Mouse (Mus musculus): ENCODE results near the gene Bpifb1. TPM values are rescaled to one million over a fixed set of nuclear protein-coding genes. Genes with fewer than 3 reads are reported as not detected.
"Not testable (repeated sequence)": the region's sequence is repeated elsewhere in the genome, so short reads cannot be mapped to it uniquely, and the experiment has no call there.

The Bpifb1 gene
- total RNA-seq, 2 experiments from 2014 or later = 9.4 TPM; not detected in 1

DNA sequence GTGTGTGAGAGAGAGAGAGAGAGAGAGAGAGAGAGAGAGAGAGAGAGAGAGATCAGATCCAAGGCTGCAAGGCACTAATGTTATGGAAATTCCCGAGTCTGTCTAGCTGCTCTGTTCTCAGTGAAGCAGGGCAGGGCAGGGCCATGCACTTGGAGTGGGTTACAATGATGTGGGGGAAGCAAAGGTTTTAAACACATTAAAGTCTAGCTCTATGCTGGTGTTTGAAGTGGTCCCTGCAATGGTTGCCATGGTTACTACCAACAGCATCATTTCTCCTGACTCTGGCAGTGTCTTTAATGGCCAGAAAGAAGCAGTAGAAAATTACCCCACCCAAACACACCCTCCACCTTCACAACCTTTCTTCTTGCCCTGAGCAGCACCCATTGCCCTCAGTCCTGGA is 20.5 kb downstream of the Bpifb1 start:
- no peak for DNase-seq

DNA sequence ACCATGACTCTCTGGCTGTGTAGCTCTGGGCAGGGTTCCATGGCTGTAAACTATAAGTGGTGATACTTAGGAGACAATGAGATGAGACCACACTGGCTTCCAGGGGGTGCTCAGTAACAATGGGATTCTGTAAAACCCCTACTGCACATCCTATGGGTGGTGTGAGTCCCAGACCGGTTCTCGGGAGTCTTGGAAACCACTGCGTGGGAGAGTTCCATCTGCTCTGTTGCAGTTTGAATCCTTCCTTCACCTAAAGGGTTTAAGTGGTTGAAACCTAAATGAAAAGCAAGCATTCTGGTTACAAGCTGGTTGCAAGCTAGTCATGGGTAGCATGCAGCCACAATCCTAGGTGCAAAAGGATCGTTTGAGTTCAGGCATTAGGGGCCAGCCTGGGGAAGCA is 21.3 kb downstream of the Bpifb1 start:
- DNase-seq = no peak

DNA sequence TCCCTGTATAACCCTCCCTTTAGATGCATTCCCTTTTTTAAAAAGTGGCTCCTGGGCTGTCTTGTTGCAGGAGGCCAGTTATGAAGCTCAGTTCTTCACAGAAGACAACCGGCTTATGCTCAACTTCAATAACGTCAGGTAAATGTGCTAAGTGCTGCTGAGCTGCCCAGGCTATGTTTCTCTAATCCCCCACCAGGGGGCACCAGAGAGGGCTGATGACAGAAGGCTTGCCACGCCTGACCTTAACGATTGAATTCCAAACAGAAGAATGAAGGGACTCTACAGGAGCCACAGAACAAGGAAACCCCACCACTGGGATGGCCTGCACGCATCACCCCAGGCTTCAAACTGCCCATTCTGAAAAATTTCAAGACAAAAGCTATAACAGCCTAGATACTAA is 24.6 kb downstream of the Bpifb1 start:
- peak; percentile 37 to 81 for DNase-seq

DNA sequence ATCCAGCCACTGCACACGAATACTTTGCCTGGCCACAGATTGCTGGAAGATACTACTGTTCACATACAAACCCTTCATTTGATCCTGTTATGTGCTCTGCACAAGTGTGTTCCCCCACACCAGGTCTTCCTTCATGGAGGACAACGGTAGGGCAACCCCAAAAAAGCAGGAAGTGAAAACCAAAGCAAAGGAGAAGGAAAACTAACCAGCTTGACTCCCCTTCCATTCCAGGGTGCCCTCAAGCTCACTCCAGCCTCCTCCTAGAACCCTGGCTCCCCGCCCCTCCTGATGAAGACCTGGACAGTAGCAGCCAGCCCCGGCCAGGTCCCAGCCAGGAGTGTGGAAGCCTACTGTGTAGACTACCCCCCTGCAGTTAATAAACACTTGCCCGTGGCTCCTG is 29.3 kb downstream of the Bpifb1 start:
- no peak for DNase-seq

DNA sequence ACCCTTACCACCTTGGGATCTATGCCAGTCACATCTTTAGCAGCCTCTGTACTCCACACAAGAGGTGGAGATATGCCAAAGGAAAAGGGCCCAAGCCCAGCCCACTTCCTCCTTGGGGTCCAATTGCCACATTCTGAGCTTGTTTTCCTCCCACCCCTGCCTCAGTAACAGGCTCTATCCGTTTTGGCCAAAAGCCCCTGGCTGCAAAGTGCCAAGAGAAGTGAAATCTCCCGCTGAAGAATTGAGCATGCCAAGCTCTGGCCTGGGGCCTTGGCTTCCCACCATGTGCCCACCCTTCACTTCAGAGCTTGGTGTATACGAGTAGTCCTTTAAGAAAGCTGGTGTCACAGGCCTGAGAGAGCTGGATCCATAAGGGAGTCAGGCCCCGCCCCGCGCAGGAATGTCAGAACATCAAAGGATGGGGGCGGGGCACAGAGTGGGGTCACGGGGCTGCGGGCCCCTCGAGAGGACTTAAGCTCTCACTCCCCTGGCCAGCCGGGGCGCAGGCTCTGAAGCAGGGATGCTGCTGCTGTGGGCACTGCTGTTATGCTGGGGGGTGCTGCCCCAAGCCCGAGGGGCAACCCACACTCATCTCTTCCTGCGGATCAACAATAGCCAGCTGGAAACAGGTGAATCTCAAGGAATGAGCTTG is 32.8 kb downstream of the Bpifb1 start, which contains the start of gene Bpifb5:
Bpifb5 (plus strand) TSS at position 478 of the 652 bp plus-strand sequence.
- DNase-seq = peak; percentile 26 to 38

DNA sequence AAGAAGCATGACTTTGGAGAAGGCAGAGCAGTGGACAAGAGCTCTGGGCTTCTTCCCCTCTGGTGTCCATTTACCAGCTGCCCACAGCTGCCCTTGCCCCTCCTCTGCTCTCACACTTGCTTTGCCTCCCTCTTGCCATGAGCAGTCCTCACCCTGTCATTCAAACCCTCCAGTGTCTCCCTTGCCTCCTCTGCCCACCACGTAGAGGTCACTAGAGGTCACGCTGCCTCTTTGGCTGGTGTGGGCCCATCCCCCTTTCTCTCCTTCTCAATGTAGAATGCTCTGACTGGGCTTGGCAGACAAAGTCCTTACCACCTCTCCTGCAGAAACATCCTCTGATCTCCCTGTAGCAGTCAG is 33.3 kb downstream of the Bpifb1 start:
- DNase-seq = no peak

DNA sequence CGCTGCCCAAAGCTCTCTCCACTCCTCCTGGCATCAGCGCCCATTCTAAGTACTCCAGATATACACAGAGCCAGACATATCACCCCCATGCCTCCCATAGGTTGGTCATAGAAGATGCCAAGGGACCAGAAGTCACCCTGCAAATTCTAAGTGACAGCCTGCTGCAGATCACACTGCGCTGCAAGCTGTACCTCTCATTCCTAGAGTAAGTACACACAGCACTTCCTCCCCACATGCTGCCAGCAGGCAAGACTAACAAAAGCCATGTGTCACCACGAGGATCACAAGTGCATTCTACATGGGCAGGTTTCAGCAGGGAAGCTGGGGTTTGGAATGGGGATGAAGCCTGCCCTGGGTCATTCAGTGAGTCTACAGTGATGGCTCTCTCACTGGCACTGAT is 36.4 kb downstream of the Bpifb1 start:
- DNase-seq = no peak

DNA sequence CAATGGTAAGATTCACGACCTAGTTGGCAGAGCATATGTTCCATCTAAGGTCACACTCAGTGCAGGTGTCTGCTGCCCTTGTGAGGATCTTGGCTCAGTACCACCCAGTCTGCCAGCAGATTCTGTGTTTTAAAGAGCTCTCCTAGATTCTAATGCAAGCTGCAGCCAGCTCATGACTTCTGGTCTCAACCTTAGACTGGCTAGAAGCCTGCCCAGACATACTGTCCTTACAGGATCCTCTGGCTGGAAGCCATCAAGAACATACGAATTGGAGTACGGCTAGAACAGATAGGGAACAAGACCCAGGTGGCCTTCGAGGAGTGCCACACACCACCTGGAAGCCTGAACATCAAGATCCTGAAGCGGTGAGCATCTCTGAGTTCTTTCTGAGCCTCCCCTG is 37.2 kb downstream of the Bpifb1 start:
- no peak for DNase-seq

DNA sequence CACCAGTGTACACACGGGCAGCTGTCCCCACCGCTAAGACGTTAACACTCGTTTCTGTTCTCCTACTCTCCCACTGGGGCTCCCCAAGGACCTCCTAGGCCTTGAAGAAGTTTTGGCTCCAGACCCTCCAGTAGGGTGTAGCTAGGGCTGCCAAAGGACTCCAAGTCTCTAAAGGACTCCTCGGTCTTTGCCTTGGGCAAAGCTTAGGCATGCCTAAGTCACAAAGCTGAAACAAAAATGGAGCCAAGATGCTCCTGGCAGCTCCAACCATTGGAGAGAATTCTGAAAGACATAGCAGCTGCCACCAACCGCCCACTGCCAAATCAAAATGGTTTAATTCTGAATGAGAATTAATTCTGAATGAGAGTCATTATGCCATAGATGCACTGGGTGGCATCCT is 42.8 kb downstream of the Bpifb1 start:
- DNase-seq = no peak

DNA sequence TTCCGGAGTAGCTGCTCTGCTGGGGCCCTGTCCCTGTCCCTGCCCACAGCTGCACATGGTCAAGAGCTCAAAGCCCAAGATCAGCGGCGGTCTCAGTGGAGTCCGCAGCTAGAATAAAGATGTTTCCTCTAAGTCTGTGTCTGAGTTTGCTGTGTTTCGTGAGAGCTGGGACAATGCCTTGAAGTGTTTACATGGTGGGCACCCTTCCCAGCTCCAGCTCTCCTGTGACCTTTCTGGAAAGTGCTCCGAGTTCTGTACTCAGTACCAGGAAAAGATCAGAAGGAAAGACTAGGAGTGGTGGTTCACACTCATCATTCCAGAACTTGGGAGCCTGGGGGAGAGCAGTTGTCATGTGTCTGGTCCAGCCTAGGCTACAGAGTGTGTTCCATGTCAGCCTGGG is 50.2 kb downstream of the Bpifb1 start:
- no peak for DNase-seq

DNA sequence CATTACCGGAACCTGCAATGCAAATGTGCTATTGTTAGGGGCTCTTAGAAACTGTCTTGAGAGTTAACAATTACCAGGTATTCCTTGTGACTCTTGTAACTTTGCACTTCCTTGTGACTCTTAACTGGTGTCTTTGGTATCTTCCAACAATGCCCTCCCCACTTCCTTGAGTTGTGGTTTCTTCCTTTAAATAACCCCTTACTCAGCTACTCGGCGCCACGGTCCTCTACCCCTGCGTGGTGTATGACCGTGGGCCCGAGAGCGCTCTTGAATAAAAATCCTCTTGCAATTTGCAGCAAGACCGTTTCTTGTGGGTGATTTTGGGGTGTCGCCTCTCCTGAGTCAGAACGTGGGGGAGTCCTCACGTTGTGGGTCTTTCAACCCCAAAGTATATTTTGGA is 52.1 kb downstream of the Bpifb1 start:
- DNase-seq = not testable (repeated sequence)

DNA sequence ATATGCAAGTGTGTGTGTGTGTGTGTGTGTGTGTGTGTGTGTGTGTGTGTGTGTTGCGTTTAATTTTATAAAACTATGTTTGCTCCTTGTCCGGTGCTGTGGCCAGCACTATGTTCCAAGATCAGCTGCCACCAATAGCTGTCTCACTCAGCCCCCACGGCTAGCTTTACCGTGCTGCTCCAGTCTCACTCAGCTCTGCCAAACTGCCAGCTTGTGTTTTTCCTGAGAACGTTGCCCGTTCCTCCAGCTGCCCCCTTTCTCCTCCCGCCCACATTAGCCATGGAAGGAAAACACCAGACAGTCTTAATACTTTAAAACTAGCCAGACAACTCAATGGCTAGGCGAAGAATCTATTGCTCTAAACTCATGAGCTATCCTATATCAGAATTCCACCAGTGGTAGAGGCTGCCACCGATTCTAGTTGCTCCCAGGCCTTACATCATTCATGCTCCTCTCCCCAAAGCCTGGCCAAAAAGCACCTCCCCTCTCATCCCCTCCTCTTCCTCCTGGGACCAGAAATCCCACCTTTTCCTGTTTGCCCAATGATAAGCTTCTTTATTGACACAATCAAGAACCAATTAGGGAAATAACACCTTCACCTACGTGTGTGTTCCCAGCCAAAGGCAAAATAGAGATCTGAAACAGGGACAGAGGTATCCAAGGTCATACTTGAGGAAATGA is 52.9 kb downstream of the Bpifb1 start:
- no peak for DNase-seq

DNA sequence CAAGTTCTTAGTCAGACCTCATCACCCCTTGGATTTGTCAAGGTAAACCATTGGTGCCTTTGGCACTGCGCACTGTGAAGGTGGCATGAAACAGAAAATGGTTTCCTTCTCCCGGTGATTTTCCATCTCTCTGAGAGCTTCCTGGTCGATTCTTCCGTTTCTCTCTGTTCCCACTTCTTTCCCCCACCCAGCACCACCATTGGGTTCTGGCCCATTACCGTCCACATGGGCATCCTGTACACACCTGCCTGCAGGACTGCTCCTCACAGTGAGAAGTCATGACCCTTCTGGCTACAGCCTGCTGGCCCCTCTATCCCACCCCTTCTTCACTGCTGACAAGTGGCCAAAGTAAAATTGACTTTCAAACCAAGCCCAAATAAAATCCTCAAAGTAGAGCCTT is 54.7 kb downstream of the Bpifb1 start:
- no peak for DNase-seq

DNA sequence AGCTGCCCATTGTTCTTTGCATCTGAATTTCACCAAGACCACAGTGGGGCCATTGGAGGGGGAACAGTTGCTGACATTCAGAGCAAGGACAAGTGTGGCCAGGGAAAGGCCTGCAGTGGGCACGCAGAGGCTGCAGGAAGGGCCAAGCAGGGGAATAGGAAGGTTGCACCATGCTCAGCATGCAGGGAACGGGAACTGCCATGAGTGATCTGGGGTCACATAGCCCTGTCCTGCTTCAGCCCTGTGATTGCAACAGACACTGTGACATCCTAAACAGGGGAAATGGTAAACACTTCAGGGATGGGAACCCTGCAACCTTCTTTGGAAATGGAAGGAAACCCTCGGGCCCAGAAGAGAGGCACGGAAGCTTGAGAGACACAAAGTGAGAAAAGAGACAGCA is 64.6 kb downstream of the Bpifb1 start:
- DNase-seq = not testable (repeated sequence)

DNA sequence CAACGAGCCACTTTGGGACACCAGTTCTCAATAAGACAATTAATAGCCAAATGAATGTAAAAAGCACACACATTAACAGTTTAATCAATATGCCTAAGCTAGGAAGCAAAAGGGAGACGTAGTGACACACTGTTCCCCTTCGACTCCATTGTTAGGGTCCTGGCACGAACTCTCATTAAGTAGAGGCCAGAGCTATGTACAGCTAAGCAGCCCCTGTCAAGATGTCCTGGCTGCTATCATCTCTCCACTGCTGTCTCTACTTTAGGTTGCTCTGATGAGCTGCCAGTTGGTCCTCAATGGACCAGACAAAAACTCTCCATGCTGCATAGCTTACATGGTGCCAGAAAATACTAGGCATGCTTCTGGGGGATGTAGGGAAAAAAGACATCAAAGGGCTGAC is 65.2 kb downstream of the Bpifb1 start:
- no peak for DNase-seq

DNA sequence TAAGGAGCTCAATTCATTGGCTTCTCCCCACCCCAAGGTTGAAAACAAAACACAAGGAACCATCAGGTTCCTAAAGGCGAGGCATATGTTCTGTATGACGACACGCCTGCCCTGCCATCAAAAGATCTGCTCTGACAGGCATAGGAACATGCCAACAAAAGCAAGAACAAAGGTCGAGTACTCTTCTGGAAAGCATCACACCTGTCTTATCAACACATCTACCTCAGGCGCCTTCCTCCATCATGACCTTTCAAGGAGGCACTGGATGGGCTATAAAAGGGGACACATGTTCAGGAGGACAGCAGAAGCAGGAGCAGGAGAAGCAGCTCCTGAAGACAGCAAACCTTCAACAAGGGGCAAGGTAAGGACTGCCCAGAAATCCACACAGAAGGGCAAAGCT is 66.9 kb downstream of the Bpifb1 start, which contains the start of gene Bpifb9a:
Bpifb9a (plus strand) TSS at position 301 of the 400 bp plus-strand sequence.
- DNase-seq = not testable (repeated sequence)

DNA sequence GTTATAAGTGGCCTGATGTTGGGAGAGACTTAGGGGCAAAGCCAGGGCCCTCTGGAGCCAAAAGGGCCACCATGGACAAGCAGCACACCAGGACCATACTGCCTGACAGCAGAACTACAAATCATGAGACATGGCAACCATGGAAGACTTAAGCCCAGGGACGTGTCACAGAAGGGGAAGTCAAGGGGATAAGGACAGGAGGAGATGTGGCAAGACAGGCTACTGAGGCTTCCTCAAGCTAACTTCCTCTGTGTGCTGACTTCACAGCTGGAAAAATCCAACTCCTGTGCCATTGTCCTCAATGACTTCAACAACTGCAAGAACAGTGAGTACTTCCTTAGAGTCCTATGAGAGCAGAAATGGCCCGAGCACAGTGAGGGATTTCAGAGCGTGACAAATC is 73.8 kb downstream of the Bpifb1 start:
- not testable (repeated sequence) for DNase-seq

Other genes starting within 250 kb of the Bpifb1 start
- not detected for gene Bpifa6, start 215.9 kb upstream of the Bpifb1 start, total RNA-seq (2021)
- not detected for gene Bpifa2, start 182.6 kb upstream of the Bpifb1 start, total RNA-seq (2021)
- gene Bpifa3, start 60.5 kb upstream of the Bpifb1 start, total RNA-seq (2021) = not detected
- gene Bpifa1, start 47.9 kb upstream of the Bpifb1 start, total RNA-seq (2021) = 100 to 1,000 TPM in 1 of 2 experiments, under 1 TPM in 1; 0.72 to 404 TPM
- not detected for gene Bpifa5, start 28.2 kb upstream of the Bpifb1 start, total RNA-seq (2021)
- not detected for gene Bpifb5, start 32.9 kb downstream of the Bpifb1 start, total RNA-seq (2021)
- gene Bpifb9a, start 67.0 kb downstream of the Bpifb1 start, total RNA-seq (2021) = not detected
- gene Bpifb9b, start 116.4 kb downstream of the Bpifb1 start, total RNA-seq (2021) = not detected
- gene Cdk5rap1, start 182.2 kb downstream of the Bpifb1 start, total RNA-seq (2021) = 10 to 100 TPM; 17.3 to 22.8 TPM
- 10 to 100 TPM; 78.7 to 79.5 TPM for gene Snta1, start 217.3 kb downstream of the Bpifb1 start, total RNA-seq (2021)
- 10 to 100 TPM; 12.8 to 15.9 TPM for gene Cbfa2t2, start 245.7 kb downstream of the Bpifb1 start, total RNA-seq (2021)

Measured in heart, adult 18-20 months (tissue).